Mouse (Mus musculus) cerebellum, adult 8-10 months (tissue): Measurements from ENCODE around the gene Cep170b.
A peak's percentile ranks its signal among the peaks of the same experiment; 100 is the strongest.

Experiments
- DNase-seq: peaks from one replicate; pipeline ENCODE4 v3.0.0; 2022

Gene Cep170b

DNA sequence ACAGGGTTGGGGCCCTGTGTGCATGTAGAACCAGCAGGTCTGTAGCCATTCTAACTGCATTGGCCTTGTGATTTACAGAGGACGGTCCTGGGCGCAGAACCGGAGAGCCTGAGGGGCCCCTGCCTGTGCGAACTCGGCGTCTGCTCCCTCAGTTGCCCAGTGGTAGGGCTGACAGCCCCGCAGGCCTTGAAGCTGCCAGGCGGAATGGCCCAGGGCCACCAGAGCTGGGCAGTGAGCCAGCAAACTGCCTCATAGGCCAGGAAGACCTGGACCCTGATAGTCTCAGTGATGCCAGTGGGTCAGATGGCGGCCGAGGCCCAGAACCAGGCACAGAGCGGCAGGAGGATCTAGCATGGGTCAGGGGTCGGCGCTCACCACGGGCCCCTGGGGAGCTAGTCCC is 17.5 kb downstream of the Cep170b start:
- peak; percentile 95 for DNase-seq

GRCm38 (mm10) chr12:112738281-112739022 is 18.2 kb downstream of the Cep170b start:
- peak; percentile 51 for DNase-seq

- peak; percentile 45 for DNase-seq
These were observed 18.8 kb downstream of the Cep170b start for GRCm38 (mm10) chr12:112739023-112739568.

DNA sequence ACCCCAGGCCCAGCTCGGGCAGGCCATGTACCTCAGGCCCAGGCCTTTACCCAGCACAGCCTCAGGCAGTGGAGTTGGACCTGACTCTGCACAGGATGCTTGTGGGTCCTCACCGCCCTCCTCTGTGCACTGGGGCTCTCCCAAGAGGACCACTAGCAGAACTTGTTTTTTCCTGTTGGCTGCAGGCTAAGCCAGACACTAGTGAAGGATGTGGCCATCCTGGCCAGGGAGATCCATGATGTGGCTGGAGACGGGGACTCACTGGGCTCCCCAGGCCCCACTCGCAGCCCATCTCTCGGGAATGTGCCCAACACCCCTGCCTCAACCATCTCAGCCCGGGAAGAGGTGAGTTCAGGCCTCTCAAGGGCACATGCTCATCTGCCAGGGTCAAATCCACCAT is 22.5 kb downstream of the Cep170b start:
- no peak for DNase-seq

DNA sequence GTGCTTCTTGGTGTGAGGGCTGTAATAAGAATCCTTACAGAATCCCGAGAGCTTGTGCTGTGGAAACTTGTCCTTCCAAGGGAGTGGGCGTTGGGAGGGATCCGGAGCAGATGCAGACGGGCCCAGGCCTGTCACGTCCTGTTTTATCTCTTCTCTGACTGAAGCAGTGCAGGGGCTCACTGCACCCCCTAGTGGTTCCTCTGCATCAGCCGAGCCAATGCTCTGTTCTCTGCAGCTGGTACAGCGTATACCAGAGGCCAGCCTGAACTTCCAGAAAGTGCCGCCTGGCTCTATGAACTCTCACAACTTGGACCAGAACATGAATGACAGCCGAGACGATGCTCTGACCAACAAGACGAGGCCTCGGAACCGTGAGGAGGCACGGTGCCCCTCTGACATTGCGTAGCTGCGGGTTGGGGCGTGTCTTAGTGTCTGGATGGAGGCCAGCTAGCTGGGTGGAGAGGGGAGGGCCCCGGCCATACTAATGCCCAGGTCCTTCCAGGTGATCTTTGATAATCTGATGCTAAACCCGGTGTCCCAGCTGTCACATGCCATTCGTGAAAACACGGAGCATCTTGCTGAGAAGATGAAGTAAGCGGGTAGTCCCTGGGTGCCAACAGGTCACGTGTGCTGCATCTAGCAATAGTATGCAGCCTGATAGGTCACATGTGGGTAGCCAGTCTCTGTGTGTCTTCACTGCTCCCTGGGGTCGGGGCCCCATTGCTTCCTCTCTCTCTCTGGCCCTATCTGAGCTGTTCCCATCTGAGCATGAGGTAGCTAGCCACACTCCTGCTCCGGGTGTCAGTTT is 23.1 kb downstream of the Cep170b start:
- peak; percentile 71 for DNase-seq

- no peak for DNase-seq
These were observed 24.0 kb downstream of the Cep170b start for GRCm38 (mm10) chr12:112744211-112744610.

DNA sequence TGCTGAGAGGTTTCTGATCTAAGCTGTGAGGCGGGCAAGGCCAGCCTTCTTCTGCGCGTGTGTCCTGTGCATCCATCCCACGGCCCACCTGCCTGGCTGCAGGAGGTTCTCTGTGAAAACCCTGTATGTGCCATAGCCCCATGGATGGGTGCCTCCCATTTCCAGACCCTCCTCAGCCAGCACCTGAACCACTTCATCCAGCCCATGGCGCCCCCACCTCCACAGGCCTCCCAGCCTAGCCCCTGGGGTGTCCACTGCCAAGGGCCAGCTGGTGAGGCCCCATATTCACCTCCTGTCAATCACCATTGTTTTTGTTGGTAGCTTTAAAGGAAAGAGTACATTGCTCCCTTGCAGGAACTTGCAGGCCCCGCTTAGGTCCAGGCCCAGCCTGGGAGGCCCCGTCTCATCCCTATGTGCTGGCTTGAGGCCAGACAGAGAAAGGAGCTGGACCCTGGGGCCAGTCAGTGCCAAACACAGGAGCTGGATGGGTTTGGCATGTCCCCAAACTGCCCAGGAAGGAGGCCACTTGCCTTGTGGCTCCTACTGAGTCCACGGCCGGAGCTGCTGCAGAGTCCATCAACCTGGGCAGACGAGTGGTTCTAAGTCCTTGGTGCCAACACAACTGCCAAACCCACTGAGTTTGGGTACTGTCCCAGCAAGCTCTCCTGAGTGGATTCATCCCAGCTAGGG is 24.8 kb downstream of the Cep170b start:
- DNase-seq: peak; percentile 30

DNA sequence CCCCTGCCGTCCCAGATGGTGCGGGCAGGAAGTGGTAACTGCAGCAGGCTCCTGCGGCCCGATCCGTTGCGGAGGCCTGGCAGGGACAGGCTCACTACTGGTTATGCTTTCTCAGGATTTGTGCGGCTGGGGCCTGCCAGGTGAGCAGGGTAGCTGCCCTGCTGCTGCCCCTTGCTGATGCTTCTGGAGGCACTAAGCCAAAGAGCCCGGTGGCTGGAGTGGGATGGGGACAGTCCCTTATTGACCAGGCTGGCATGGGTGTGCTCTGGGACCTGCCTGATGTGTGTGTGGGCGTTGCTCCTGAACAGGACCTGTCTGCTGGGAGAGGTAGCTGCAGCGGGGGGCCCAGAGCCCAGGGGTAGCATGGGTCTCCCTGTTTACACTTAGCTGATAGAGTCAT is 25.5 kb downstream of the Cep170b start:
- DNase-seq: no peak

DNA sequence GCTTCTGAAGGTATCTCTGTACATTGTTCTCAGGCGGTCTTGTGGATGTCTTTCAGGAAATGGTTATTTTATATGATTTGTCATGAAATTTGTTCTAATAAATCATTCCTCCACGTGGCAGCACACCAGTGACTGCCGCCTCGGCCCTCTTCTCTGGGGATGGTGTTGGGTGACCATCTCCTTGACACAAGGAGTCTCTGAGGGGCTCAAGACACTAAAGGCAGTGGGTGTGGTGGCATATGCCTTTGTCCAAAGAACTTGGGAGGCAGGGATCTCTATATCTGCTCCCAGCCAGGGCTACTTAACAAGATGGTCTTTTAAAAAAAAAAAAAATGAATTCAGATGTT is 26.2 kb downstream of the Cep170b start:
- DNase-seq: no peak

DNA sequence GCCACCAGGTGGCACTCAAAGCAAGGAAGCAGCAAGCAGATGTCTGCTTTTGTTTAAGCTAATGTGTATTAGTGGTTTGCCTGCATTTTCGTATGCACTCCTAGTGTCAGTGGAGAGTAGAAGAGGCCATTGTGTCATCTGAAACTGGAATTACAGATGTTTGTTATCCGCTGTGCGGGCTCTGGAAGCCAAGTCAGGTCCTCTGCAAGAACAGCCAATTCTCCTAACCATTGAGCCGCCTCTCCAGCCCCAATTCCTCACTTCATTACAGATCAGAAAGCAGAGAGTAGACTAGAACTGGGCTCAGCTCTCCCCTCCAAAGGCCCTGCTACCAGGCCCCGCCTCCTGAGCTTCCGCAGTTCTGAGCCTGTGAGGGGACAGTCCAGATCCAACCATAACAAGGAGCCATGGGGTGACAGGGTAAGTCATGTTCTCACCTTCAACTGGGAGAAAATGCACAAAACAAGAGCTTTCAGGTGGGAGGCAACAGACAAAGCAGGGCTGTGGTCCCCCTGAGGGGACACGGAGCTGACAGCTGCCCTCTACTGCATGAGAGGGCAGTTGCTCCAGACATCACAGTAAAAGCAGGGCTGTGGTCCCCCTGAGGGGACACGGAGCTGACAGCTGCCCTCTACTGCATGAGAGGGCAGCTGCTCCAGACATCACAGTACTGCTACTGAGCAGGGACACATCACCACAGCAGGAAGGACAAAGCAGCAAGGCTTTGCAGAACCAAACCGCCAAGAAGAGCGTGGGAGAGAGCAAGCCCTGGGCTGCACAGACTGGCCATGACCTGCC is 26.8 kb downstream of the Cep170b start:
- DNase-seq: peak; percentile 32

DNA sequence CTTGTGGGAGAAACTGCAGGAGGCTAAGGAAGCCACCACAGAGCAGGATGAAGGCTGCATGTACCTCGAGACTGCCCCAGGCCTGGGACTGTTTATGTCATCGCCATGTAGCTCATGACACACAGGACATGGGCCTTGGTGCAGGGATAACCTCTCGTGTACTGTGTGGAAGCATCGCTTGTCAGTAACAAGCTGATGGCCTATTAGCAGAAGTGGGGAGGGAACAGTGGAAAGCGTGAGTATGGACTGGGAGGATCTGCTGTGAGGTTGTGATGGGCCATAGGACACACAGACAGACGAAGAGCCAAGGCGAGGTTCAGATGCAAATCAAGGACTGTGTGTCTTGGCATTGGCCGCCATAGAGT is 27.3 kb downstream of the Cep170b start:
- DNase-seq: peak; percentile 11

DNA sequence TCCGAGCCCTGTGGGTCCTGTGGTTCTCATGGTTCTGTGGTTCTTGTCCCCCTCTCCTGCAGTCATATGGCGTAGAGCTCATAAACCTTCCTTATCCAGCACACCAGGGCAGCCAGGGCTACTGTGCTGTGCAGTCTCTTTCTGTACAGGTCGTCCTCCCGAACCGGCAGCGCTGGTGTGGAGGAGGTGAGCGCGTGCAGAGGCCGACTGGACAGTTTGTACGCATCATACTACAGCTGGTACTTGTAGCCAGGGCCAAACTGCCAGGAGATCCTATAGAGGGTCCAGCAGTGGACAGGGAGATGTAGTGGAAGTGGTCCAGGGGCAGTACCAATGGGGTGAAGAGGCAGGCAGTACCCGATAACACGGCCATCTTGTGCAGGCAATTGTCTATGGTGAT is 30.7 kb downstream of the Cep170b start:
- no peak for DNase-seq

DNA sequence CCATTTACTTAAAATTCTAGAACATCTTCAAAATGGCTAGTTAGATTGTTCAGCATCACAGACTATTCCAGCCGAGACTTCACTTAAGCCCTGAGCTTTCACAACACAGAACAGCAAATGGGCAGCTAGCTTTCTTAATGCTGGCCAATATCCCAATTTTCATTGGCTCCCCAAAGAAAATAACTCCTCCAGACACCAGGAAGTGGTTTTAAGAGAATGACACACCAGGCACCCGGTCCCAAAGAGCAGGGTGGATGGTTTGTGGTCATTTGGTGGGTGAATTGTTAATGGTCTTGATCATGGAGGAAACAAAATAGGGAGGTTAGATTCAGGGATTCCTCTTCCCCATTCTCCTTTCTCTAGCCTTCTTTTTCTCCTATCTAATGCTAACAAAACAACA is 32.1 kb downstream of the Cep170b start:
- DNase-seq: no peak

GRCm38 (mm10) chr12:112755900-112756299 is 35.6 kb downstream of the Cep170b start:
- DNase-seq: no peak

- DNase-seq: no peak
These were observed 37.6 kb downstream of the Cep170b start for GRCm38 (mm10) chr12:112757896-112758295.

DNA sequence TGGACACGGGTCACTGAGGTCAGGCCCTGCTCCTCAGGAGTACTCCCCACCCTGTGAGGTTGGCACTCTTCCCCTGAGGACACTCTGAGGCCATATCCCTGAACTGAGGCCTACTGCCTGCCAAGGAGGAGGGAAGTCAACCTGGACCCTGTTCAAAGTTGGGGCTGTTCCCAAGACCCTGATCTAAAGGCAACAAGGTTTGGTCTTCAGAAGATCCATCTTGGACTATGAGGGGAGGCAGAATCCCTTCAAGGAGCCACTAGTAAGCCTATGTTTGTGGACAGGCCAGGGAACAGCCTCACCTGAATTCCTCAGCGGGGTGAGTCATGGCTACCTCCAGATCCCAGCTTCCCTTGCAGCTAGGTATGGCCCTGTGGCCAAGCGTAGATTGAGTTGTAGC is 39.2 kb downstream of the Cep170b start:
- DNase-seq: no peak

DNA sequence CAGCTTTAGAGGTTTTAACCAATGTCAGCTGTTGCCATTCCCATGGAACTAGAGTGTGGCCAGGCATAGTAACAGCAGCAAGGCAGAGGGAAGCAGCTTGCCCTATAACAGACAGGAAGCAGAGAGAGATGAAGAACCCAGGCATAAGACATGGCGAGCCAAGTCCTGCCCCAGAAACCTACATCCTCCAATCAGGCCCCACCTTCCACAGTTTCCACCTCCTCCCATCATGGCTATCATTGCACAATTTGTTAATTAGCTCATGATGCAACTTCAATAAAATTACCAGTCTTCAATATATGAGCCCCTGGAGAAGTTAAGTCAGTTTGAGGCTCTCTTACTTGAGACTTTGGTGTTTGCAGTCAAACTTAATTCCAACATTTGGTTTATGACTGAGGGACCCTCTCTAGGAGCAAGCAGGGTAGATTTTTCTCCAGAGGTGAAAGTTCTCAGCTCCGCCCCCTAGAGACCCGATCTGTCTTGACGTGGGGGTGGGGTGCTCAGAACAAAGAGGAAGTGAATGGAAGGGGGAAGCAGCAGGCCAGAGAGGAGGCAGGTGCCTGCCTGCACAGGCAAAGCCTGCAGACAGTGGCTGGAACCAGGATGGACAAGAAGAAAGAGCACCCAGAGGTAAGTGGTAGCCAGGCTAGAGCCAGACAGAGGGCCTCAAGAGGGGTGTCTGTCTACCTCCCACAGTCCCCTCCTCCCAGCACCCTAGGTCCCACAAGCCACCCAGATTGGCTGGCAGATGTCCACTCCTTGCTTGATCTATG is 40.1 kb downstream of the Cep170b start, which contains the start of gene Pld4:
Gene Pld4 (plus strand): TSS at position 502 of the 773 bp plus-strand sequence.
- no peak for DNase-seq

GRCm38 (mm10) chr12:112761411-112761810 is 41.2 kb downstream of the Cep170b start:
- DNase-seq: no peak

DNA sequence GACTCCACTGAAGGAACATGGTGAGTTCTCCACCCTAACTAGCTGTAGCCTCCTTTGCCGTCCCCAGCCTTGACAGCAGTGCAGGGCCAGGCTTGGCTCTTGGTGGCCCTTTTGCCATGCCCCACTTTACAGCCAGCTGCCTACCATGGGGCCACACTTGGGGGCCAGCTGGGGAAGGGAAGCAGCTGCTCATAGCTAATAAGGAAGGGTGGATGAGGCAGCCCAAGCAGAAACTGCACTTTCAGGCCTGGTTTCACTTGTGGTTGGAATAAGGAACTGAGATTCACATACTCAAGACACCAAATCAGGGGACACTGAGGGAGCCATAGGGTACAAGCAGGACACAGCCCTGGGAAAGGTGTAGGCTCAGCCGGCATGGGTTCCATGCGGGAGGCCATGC is 41.8 kb downstream of the Cep170b start:
- no peak for DNase-seq

GRCm38 (mm10) chr12:112763176-112763575 is 42.9 kb downstream of the Cep170b start:
- no peak for DNase-seq

GRCm38 (mm10) chr12:112764141-112764540 is 43.9 kb downstream of the Cep170b start:
- DNase-seq: no peak

DNA sequence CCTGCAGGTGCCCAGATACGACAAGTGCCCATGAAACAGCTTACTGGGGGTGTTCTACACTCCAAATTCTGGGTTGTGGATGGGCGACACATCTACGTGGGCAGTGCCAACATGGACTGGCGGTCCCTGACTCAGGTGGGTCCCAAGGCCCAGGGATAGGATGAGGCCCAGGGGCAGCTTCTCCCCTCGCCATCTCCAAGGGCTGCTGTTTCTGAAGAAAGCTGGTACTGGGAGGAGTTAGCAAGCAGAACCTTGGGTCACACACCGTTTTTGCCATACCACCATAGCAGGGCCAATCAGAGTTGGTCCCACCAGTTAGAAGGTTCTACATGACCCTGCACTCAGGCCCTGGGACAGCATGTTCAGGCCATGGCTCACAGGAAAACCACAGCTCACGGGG is 44.7 kb downstream of the Cep170b start:
- no peak for DNase-seq
